Comparison of ENCODE assay signal across 32 mouse cellular contexts in genomic region chr15:77053021-77053420, GRCm38 (mm10). TPM values are rescaled to one million over a fixed set of nuclear protein-coding genes. Genes with fewer than 3 reads are reported as not detected.
A peak's percentile ranks its signal among the peaks of the same experiment; 100 is the strongest.
DNase-seq lines count a peak whose midpoint lies in the region; ATAC-seq and TF ChIP-seq lines count a peak whose summit lies in the region.
"Had no signal": no experiment of that assay in that cellular context is flagged by ENCODE, and none has a peak within 500 bp of the region (broad histone marks: within the 10 kb centered on the region; RNA-seq: fewer than 3 reads in every experiment).

No protein-coding gene starts in this region.

- H3K27me3 ChIP-seq in heart, embryonic 11.5 days (ENCODE audit: control insufficient read depth, insufficient read depth, low read length): no peaks in the 10 kb centered on the region
- H3K27me3 ChIP-seq in liver, embryonic 12.5 days (replicated peaks): peaks cover 51% of the 10 kb centered on the region
- no peaks in the 10 kb centered on the region for H3K27me3 ChIP-seq in liver, postnatal 0 days (ENCODE audit: insufficient read depth, low read length)
- no peaks in the 10 kb centered on the region for H3K27me3 ChIP-seq in kidney, embryonic 16.5 days (ENCODE audit: insufficient read depth, low read length)
- H3K27me3 ChIP-seq: embryonic facial prominence, embryonic 15.5 days; forebrain, embryonic 15.5 days; intestine, embryonic 15.5 days; limb, embryonic 12.5 days; midbrain, embryonic 12.5 days had no signal

- no peak for TF ChIP-seq CTCF in liver, postnatal 0 days (IDR thresholded peaks at IDR 0.05; ENCODE audit: low read depth)

- no peak overlapping the region for H3K4me3 ChIP-seq in heart, embryonic 11.5 days (ENCODE audit: low read depth, low read length)
- H3K4me3 ChIP-seq in liver, embryonic 12.5 days: no peak overlapping the region
- H3K4me3 ChIP-seq in liver, postnatal 0 days (ENCODE audit: low read depth, low read length): no peak overlapping the region
- no peak overlapping the region for H3K4me3 ChIP-seq in kidney, embryonic 16.5 days (ENCODE audit: low read length)
- H3K4me3 ChIP-seq: embryonic facial prominence, embryonic 10.5 days; embryonic facial prominence, embryonic 15.5 days; forebrain, embryonic 15.5 days; hindbrain, embryonic 12.5 days; intestine, embryonic 15.5 days; limb, embryonic 12.5 days; megakaryocyte, embryonic 14.5 days; midbrain, embryonic 12.5 days had no signal

- H3K4me1 ChIP-seq in heart, embryonic 11.5 days (ENCODE audit: control insufficient read depth, insufficient read depth, low read length): peaks cover 21% of the 10 kb centered on the region
- H3K4me1 ChIP-seq in liver, embryonic 12.5 days: peaks cover 25% of the 10 kb centered on the region
- H3K4me1 ChIP-seq in liver, postnatal 0 days (ENCODE audit: insufficient read depth): no peaks in the 10 kb centered on the region
- H3K4me1 ChIP-seq in kidney, embryonic 16.5 days (ENCODE audit: insufficient read depth, low read length): peaks cover 16% of the 10 kb centered on the region
- H3K4me1 ChIP-seq: megakaryocyte, embryonic 14.5 days had no signal

- no peak overlapping the region for H3K9ac ChIP-seq in heart, embryonic 11.5 days (ENCODE audit: low read depth, low read length)
- no peak overlapping the region for H3K9ac ChIP-seq in liver, embryonic 12.5 days
- no peak overlapping the region for H3K9ac ChIP-seq in liver, postnatal 0 days (replicated peaks)
- no peak overlapping the region for H3K9ac ChIP-seq in kidney, embryonic 16.5 days (replicated peaks; ENCODE audit: low read length)
- H3K9ac ChIP-seq: embryonic facial prominence, embryonic 15.5 days; forebrain, embryonic 15.5 days; hindbrain, embryonic 12.5 days; intestine, embryonic 15.5 days; limb, embryonic 12.5 days; midbrain, embryonic 12.5 days had no signal

- no peaks in the 10 kb centered on the region for H3K36me3 ChIP-seq in heart, embryonic 11.5 days (ENCODE audit: control insufficient read depth, insufficient read depth, low read length)
- H3K36me3 ChIP-seq in liver, embryonic 12.5 days: no peaks in the 10 kb centered on the region
- H3K36me3 ChIP-seq in liver, postnatal 0 days (replicated peaks; ENCODE audit: insufficient read depth, low read length): no peaks in the 10 kb centered on the region
- H3K36me3 ChIP-seq in kidney, embryonic 16.5 days (ENCODE audit: insufficient read depth, low read length): no peaks in the 10 kb centered on the region
- H3K36me3 ChIP-seq: embryonic facial prominence, embryonic 10.5 days; embryonic facial prominence, embryonic 15.5 days; forebrain, embryonic 15.5 days; hindbrain, embryonic 12.5 days; intestine, embryonic 15.5 days; limb, embryonic 12.5 days; midbrain, embryonic 12.5 days had no signal

- 85% methylated on average over 1 of the region's 1 CpGs for WGBS in heart, embryonic 11.5 days (ENCODE audit: insufficient replicate concordance)
- WGBS in liver, embryonic 12.5 days (ENCODE audit: insufficient replicate concordance): 31% methylated on average over 1 of the region's 1 CpGs
- WGBS in liver, postnatal 0 days (ENCODE audit: insufficient replicate concordance): 81% methylated on average over 1 of the region's 1 CpGs
- 89% methylated on average over 1 of the region's 1 CpGs for WGBS in kidney, embryonic 16.5 days

- intact Hi-C loops in heart, postnatal 10 days (cut with DNase I): no loop called here

- ATAC-seq in heart, embryonic 11.5 days (replicated peaks; ENCODE audit: insufficient number of reproducible peaks, low FRiP score, low TSS enrichment): 0 out of 2 replicates have a peak, but pooled peaks have one; percentile 56
- peak; percentile 86 for ATAC-seq in liver, embryonic 12.5 days
- ATAC-seq in liver, postnatal 0 days: peak; percentile 17; the same call in 1 of the 2 replicates
- no peak for ATAC-seq in CD4-positive, CD25-positive, alpha-beta regulatory T cell, adult 4 months
- ATAC-seq in kidney, embryonic 16.5 days (ENCODE audit: low FRiP score, low TSS enrichment): no peak
- ATAC-seq: forebrain, embryonic 15.5 days; hindbrain, postnatal 0 days; intestine, embryonic 15.5 days; lung, postnatal 0 days had no signal

- DNase-seq in heart, postnatal 10 days: no peak
- DNase-seq in c-Kit-positive CD71-positive TER-119-positive erythroid progenitor cells, embryonic 14.5 days (ENCODE audit: low spot score): peak; percentile 39
- no peak for DNase-seq in liver, postnatal 0 days
- DNase-seq in frontal cortex, postnatal 14 days (ENCODE audit: low spot score in 2 of 2): no peak
- DNase-seq: adrenal gland, adult 2 months; adrenal gland, postnatal 36 days; cerebellum, adult 8-10 months; cerebellum, postnatal 25 days; gastrocnemius, postnatal 10 days; heart, adult 11 months; kidney, adult 2 months; kidney, postnatal 10 days; layer of hippocampus, adult 9-11 months; lung, adult 18-20 months; lung, postnatal 4 days; right cerebral cortex, postnatal 14 days; thymus, postnatal 14 days had no signal

- H3K27ac ChIP-seq in heart, embryonic 11.5 days (ENCODE audit: low read depth, low read length): no peak overlapping the region
- H3K27ac ChIP-seq in liver, embryonic 12.5 days: peak overlapping the region; percentile 70
- no peak overlapping the region for H3K27ac ChIP-seq in liver, postnatal 0 days (ENCODE audit: low read depth)
- H3K27ac ChIP-seq in kidney, embryonic 16.5 days (ENCODE audit: low read length): no peak overlapping the region
- H3K27ac ChIP-seq: embryonic facial prominence, embryonic 10.5 days; embryonic facial prominence, embryonic 15.5 days; forebrain, embryonic 15.5 days; hindbrain, embryonic 12.5 days; hindbrain, postnatal 0 days; intestine, embryonic 15.5 days; limb, embryonic 12.5 days; midbrain, embryonic 12.5 days had no signal

- no peaks in the 10 kb centered on the region for H3K9me3 ChIP-seq in heart, embryonic 11.5 days (replicated peaks; ENCODE audit: control insufficient read depth, low read length)
- H3K9me3 ChIP-seq in liver, embryonic 12.5 days (replicated peaks): no peaks in the 10 kb centered on the region
- H3K9me3 ChIP-seq in liver, postnatal 0 days (ENCODE audit: low read length): no peaks in the 10 kb centered on the region
- H3K9me3 ChIP-seq in kidney, embryonic 16.5 days (ENCODE audit: low read length): no peaks in the 10 kb centered on the region
- H3K9me3 ChIP-seq: embryonic facial prominence, embryonic 10.5 days; embryonic facial prominence, embryonic 15.5 days; forebrain, embryonic 15.5 days; hindbrain, embryonic 12.5 days; intestine, embryonic 15.5 days; limb, embryonic 12.5 days; megakaryocyte, embryonic 14.5 days; midbrain, embryonic 12.5 days had no signal

- no peak for TF ChIP-seq EP300 in liver, postnatal 0 days (IDR thresholded peaks at IDR 0.05; ENCODE audit: low read depth)

- no peak overlapping the region for H3K4me2 ChIP-seq in heart, embryonic 11.5 days
- H3K4me2 ChIP-seq in liver, embryonic 12.5 days: no peak overlapping the region
- no peak overlapping the region for H3K4me2 ChIP-seq in liver, postnatal 0 days (ENCODE audit: low read depth, low read length)
- H3K4me2 ChIP-seq in kidney, embryonic 16.5 days (replicated peaks; ENCODE audit: low read depth, low read length): no peak overlapping the region
- H3K4me2 ChIP-seq: embryonic facial prominence, embryonic 15.5 days; forebrain, embryonic 15.5 days; hindbrain, embryonic 12.5 days; intestine, embryonic 15.5 days; limb, embryonic 12.5 days; midbrain, embryonic 12.5 days had no signal

RNA-seq across cellular contexts. Expression of gene Mb, which starts 2.6 kb away (rescaled TPM):
- polyA plus RNA-seq in heart, embryonic 11.5 days (2014; fragmentation: Nextera tagmentation; extraction: Ambion mirVana): 138 and 139 TPM in 2 replicates
- total RNA-seq in heart, postnatal 10 days (2021): over 10,000 TPM in 1 of 2 experiments, 1,000 to 10,000 TPM in 1; 9,939 to 10,365 TPM
- polyA plus RNA-seq in liver, embryonic 12.5 days (2016; fragmentation: Nextera tagmentation; extraction: Ambion mirVana): 0.17 TPM in 1 of 2 replicates, not detected in the other
- polyA plus RNA-seq in liver, postnatal 0 days (2015; fragmentation: Nextera tagmentation; extraction: Ambion mirVana): 0.15 and 6.6 TPM in 2 replicates
- polyA plus RNA-seq in CD4-positive, CD25-positive, alpha-beta regulatory T cell, adult 4 months (2017; shearing (Covaris generic)): not detected
- 0.64 and 0.71 TPM in 2 replicates for polyA plus RNA-seq in kidney, embryonic 16.5 days (2015; fragmentation: Nextera tagmentation; extraction: Ambion mirVana)
- total RNA-seq: hindbrain, postnatal 0 days had no signal
- polyA plus RNA-seq: adrenal gland, adult 2 months; forebrain, embryonic 15.5 days; midbrain, embryonic 12.5 days; small intestine, adult 2 months had no signal

RNA-seq across cellular contexts. Expression of gene Apol6, which starts 8.5 kb away (rescaled TPM):
- 0.16 and 0.52 TPM in 2 replicates for polyA plus RNA-seq in heart, embryonic 11.5 days (2014; fragmentation: Nextera tagmentation; extraction: Ambion mirVana)
- total RNA-seq in heart, postnatal 10 days (2021): 1 to 10 TPM; 1.6 to 1.7 TPM
- 0.14 and 0.25 TPM in 2 replicates for polyA plus RNA-seq in liver, embryonic 12.5 days (2016; fragmentation: Nextera tagmentation; extraction: Ambion mirVana)
- polyA plus RNA-seq in liver, postnatal 0 days (2015; fragmentation: Nextera tagmentation; extraction: Ambion mirVana): not detected in 2 replicates
- polyA plus RNA-seq in CD4-positive, CD25-positive, alpha-beta regulatory T cell, adult 4 months (2017; shearing (Covaris generic)): not detected
- polyA plus RNA-seq in kidney, embryonic 16.5 days (2015; fragmentation: Nextera tagmentation; extraction: Ambion mirVana): not detected in 2 replicates
- polyA plus RNA-seq: forebrain, embryonic 15.5 days; hindbrain, embryonic 12.5 days; hindbrain, postnatal 0 days; limb, embryonic 12.5 days; lung, postnatal 0 days; midbrain, embryonic 12.5 days had no signal

Comparison
In these comparisons a context has a peak if more than half of its experiments do, and no peak if none do; other contexts are left out.
1. ATAC-seq: peak in heart, embryonic 11.5 days (single experiment), liver, embryonic 12.5 days (single experiment) and liver, postnatal 0 days (single experiment); none in CD4-positive, CD25-positive, alpha-beta regulatory T cell, adult 4 months (single experiment) and kidney, embryonic 16.5 days (single experiment).
2. RNA of gene Mb, which starts 2.6 kb away (polyA plus RNA-seq): 138 to 139 TPM in heart, embryonic 11.5 days; 0.64 to 0.71 TPM in kidney, embryonic 16.5 days, 0.17 TPM in liver, embryonic 12.5 days, 0.15 to 6.6 TPM in liver, postnatal 0 days and not detected in CD4-positive, CD25-positive, alpha-beta regulatory T cell, adult 4 months; every median in the first group is over 10 times any median in the second.